Mouse (Mus musculus) CD4-positive, CD25-positive, alpha-beta regulatory T cell, adult 2 months (primary cell): ENCODE data around the gene Srek1.

Experiments used
- DNase-seq: peaks from one replicate; pipeline ENCODE4 v3.0.0-alpha.2; 2012; ENCODE audit warnings: low read depth, low spot score

Srek1 gene

GRCm38 (mm10) chr13:103774119-103774757 is at the start of gene Srek1:
TSS of gene Srek1 (minus strand) at chr13:103774608.
- peak; percentile 90 for DNase-seq

GRCm38 (mm10) chr13:103822270-103822669 is 47.9 kb upstream of the Srek1 start:
- DNase-seq = peak; percentile 11

GRCm38 (mm10) chr13:103819377-103819776 is 45.0 kb upstream of the Srek1 start:
- no peak for DNase-seq

- no peak for DNase-seq
Measured at GRCm38 (mm10) chr13:103817935-103818334, 43.5 kb upstream of the Srek1 start.

GRCm38 (mm10) chr13:103807464-103807863 is 33.1 kb upstream of the Srek1 start:
- DNase-seq = no peak

- DNase-seq = no peak
Measured at GRCm38 (mm10) chr13:103806210-103806851, 31.9 kb upstream of the Srek1 start.

- no peak for DNase-seq
Measured at GRCm38 (mm10) chr13:103803721-103804120, 29.3 kb upstream of the Srek1 start.

- DNase-seq = no peak
Measured at GRCm38 (mm10) chr13:103801021-103801420, 26.6 kb upstream of the Srek1 start.

- no peak for DNase-seq
Measured at GRCm38 (mm10) chr13:103794688-103795543, 20.5 kb upstream of the Srek1 start.

- peak; percentile 79 for DNase-seq
Measured at GRCm38 (mm10) chr13:103779922-103780585, 5.6 kb upstream of the Srek1 start.

- DNase-seq = no peak
Measured at GRCm38 (mm10) chr13:103777126-103777525, 2.7 kb upstream of the Srek1 start.

GRCm38 (mm10) chr13:103773407-103774118 is 845 bp downstream of the Srek1 start:
- no peak for DNase-seq

GRCm38 (mm10) chr13:103772917-103773316 is 1.5 kb downstream of the Srek1 start:
- DNase-seq = no peak

GRCm38 (mm10) chr13:103770821-103771220 is 3.6 kb downstream of the Srek1 start:
- DNase-seq = no peak

GRCm38 (mm10) chr13:103767935-103768334 is 6.5 kb downstream of the Srek1 start:
- DNase-seq = no peak

- no peak for DNase-seq
Measured at GRCm38 (mm10) chr13:103763640-103764039, 10.8 kb downstream of the Srek1 start.

GRCm38 (mm10) chr13:103761971-103762370 is 12.4 kb downstream of the Srek1 start:
- DNase-seq = no peak

- peak; percentile 74 for DNase-seq
Measured at GRCm38 (mm10) chr13:103751421-103751820, 23.0 kb downstream of the Srek1 start.

GRCm38 (mm10) chr13:103745688-103746087 is 28.7 kb downstream of the Srek1 start:
- DNase-seq = no peak

GRCm38 (mm10) chr13:103745160-103745559 is 29.2 kb downstream of the Srek1 start:
- DNase-seq = no peak

GRCm38 (mm10) chr13:103735330-103736007 is 38.9 kb downstream of the Srek1 start:
- no peak for DNase-seq
